Mouse (Mus musculus) layer of hippocampus, adult 2 months (tissue): ENCODE measurements around the gene Flt4. TPM values are rescaled to one million over a fixed set of nuclear protein-coding genes. Genes with fewer than 3 reads are reported as not detected.

ENCODE experiments used
- DNase-seq, 2 experiments: peaks; one replicate each; pipeline ENCODE4 v3.0.0; 2022; ENCODE audit warnings: low spot score in 2 of 2
- H3K27ac ChIP-seq: fragments of 200-600 bp; 2 replicates; pipeline ENCODE4 v1.8.1; 2022
- H3K4me3 ChIP-seq: fragments of 200-600 bp; 2 replicates; pipeline ENCODE4 v1.8.1; 2022; ENCODE audit warnings: mild to moderate bottlenecking
- CTCF ChIP-seq: fragments of 200-600 bp; conservative IDR thresholded peaks from 2 replicates; pipeline ENCODE4 v1.8.1; 2022; ENCODE audit warnings: antibody characterized with exemption, mild to moderate bottlenecking, moderate library complexity
- total RNA-seq, 2 experiments: library from RNA; stranded (reverse); gene quantifications; 2 replicates each; pipeline ENCODE4 v1.2.3; 2021

Gene Flt4
- total RNA-seq, 2 experiments from 2014 or later = 2.2 to 2.6 TPM

DNA sequence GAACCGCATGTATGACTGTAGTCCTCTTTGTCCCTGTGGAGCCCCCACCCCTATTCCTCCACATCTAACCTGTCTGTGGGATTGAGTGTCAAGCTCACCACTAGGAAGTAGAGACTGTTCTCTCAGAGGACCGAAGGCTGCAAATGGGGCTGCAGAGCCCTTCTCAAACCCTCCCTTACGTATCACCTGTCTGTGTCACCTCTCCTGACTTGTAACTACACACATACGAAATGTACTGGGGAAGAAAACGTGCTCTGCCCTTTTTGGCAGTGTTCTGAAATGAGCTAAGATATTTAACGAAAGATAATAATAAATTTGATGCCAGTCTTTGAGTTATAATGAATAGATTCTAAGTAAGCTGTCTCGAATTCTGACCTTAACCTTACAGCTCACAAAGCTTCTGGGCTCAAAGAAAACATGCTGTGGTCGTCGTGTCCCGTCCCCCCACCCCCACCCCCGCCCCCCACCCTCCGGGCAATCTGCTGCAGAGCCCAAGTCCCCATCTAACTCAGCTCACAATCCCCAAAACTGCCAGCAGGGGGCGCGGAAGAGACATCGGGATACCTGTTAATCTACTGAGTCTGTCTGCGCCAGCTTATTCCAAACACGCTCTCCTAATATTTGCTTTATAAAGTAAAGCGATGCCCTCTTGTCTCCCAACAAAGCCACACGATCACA is 43.5 kb downstream of the Flt4 start:
- H3K27ac ChIP-seq = peak overlapping the region; percentile 67
- DNase-seq = peak; percentile 80 to 92

DNA sequence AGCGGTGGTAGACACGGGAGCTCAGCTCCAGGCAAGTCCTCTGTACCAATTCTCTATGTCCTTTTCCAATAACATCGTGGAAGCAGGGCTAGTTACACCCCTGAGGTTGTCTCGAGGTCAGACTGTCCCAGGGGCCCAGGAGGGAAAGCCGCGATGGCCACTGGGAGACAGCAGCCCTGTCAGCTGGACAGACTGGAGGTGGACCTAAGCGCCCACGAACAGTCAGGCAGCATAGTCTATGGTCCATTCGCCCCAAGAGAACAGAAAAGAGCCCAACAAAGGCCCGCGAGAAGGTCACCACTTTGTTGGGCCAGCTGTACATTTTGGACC is 44.0 kb downstream of the Flt4 start:
- TF ChIP-seq CTCF = no peak
- DNase-seq = no peak
- Histone ChIP-seq H3K27ac (no peak overlapping the region), H3K4me3 (0 out of 2 replicates have a peak overlapping the region, but pooled peaks have one; percentile 13)

More for the DNA sequence above, 43.5 kb downstream of the Flt4 start:
- H3K4me3 ChIP-seq = 0 out of 2 replicates have a peak overlapping the region, but pooled peaks have one; percentile 13
- peak; percentile 79 for TF ChIP-seq CTCF

DNA sequence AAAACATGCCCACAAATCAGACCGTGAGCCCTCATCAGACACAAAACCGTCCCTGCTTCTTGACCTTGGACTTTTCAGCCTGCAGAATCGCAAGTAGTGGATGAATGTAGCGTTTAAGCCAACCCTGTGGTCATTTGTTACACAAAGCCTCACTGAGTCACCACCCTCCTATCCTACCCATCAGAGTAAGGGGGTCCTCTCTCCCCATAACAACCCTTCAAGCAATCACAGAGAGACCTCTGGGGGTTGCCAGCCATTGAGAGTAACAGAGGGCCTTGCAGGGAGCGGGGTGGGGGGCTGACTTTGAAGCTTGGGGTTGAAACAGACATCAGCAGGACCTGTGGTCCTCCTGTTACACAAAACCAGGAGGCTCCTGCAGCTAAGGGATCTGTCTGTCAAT is 45.6 kb downstream of the Flt4 start:
- H3K4me3 ChIP-seq = no peak overlapping the region
- DNase-seq = no peak
- TF ChIP-seq CTCF = no peak
- H3K27ac ChIP-seq = no peak overlapping the region

DNA sequence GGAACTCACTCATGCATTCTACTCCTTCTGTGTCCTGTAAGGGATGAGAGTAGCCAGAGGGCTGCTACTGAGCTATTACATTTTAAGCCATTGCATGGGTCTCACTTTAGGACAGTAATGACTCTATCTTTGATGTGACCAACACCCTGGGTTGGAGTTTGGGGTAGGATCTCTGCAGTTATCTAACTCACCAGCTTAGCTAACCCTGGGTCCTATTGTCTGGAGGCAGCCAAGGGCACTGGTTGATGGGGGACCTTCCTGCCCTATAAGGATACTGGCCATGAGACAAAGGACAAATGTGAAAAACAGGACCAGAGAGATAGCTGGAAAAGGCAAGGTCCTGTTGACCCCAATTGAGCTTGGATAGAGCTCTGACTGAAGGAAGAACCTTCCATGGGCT is 46.4 kb downstream of the Flt4 start:
- no peak overlapping the region for H3K27ac ChIP-seq
- TF ChIP-seq CTCF = no peak
- no peak for DNase-seq
- no peak overlapping the region for H3K4me3 ChIP-seq

DNA sequence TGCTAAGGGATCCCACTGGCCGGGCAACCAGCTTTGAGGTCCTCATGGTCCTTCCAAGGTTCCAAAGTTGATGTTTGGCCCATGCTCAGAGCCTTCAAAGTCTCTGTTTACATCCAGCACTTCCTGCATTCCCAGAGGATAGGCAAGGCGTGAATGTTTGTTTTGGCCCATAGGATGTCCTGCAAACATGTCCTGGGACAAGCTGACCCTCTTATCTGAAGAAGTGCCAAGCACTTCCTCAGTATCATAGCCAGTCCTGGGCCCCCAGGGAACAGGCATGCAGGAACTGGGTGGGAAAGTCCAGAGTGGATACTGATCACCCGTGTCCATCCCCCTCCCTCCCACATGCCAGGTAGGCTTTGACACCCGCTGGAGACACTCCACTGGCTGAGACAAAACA is 49.0 kb downstream of the Flt4 start:
- TF ChIP-seq CTCF = no peak
- H3K4me3 ChIP-seq = no peak overlapping the region
- no peak overlapping the region for H3K27ac ChIP-seq
- no peak for DNase-seq

DNA sequence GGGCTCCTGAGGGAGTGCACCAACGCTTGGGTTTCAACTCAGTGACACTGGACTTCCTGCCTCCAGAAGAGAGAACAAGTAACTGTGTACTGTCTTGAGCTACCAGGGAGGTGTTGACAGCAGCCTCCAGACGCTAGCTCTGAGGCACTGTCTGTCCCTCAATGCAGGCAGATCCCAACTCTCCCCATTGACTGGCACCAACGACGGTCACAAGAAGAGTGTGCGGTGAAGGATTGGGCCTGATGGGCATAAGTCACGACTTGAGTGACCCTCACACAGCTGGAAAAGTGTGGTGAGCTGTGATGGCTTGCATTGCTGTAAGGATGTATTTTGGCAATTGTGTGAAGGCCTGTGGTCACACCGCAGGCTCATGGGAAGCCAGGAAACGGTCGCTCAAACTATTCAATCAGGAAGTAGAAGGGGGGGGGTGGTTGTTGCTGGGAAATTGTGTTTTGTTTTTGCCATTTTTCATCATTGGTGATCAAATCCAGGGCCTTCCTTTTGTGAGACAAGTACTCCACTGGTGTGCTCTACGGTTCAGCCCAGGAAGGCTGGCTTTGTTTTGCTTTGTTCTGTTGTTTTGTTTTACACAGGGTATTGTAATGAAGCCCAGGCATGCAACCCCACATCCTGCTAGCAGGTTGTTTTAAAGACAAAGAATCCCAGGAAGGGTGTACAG is 49.9 kb downstream of the Flt4 start:
- Histone ChIP-seq H3K4me3 (no peak overlapping the region), H3K27ac (peak overlapping the region; percentile 64; the same call in 1 of the 2 replicates)
- DNase-seq = no peak
- TF ChIP-seq CTCF = no peak

DNA sequence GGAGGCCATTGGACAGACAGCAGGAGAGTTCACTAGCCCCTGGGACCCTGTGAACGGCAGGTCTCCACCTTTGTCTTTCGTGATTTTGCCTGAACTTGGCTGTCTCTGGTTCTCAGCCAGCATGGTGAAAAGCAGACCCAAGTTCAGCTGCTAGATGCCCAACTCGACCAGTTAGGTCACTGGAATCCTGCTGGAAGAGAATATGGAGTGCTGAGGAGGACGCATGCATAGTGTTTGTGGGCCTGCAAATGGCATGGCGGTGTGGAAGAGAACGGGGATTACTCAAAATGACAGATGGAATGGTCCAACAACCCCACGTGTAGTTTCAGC is 50.4 kb downstream of the Flt4 start:
- no peak for DNase-seq
- H3K4me3 ChIP-seq = no peak overlapping the region
- TF ChIP-seq CTCF = no peak
- H3K27ac ChIP-seq = peak overlapping the region; percentile 21; the same call in 1 of the 2 replicates

DNA sequence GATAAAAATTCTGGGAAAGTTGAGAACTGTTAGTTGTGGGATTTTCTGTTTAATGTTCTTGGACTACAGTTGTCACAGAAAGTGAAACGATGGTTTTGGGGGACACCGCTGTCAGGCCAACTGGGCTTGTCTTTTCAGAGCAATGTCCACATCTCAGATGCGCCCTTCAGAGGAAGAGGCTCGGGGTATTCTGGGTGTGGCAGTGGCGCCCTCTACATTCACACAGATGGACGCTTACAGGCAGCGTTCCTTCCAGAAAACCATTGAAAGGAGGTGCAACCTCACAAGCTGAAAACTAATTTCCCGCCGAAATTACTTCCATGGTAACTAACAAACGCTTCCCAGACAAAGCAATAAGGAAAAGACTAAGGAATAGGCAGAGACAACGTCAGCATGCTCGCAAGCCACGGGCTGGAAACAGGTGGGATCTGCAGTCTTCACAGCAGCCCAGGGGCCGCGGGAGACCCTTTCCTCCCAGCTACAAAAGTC is 53.3 kb downstream of the Flt4 start:
- H3K27ac ChIP-seq = no peak overlapping the region
- DNase-seq = no peak
- H3K4me3 ChIP-seq = no peak overlapping the region
- no peak for TF ChIP-seq CTCF

DNA sequence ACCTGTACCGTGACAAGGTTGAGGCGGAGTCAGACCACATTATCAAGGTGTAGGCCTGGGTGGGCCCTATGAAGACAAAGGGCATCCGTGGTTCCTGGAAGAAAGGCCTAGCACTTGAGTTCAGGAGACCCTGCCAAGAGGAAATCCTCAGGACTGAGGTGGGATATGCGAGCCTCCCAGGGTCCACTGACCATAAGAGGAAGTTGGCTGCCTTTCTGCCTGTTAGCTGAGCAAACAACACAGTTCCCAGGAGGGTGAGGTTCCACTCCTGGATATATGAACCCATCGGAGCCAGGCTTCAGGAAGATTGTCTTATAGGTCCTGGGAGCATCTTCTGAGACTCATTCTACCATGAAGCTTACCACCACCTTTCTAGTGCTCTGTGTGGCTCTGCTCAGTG is 54.2 kb downstream of the Flt4 start, which contains the start of gene Scgb3a1:
Scgb3a1 (plus strand) TSS at position 301 of the 400 bp plus-strand sequence.
- TF ChIP-seq CTCF = no peak
- Histone ChIP-seq H3K27ac (no peak within 1 kb of the TSS), H3K4me3 (no peak within 1 kb of the TSS)
- DNase-seq = no peak

DNA sequence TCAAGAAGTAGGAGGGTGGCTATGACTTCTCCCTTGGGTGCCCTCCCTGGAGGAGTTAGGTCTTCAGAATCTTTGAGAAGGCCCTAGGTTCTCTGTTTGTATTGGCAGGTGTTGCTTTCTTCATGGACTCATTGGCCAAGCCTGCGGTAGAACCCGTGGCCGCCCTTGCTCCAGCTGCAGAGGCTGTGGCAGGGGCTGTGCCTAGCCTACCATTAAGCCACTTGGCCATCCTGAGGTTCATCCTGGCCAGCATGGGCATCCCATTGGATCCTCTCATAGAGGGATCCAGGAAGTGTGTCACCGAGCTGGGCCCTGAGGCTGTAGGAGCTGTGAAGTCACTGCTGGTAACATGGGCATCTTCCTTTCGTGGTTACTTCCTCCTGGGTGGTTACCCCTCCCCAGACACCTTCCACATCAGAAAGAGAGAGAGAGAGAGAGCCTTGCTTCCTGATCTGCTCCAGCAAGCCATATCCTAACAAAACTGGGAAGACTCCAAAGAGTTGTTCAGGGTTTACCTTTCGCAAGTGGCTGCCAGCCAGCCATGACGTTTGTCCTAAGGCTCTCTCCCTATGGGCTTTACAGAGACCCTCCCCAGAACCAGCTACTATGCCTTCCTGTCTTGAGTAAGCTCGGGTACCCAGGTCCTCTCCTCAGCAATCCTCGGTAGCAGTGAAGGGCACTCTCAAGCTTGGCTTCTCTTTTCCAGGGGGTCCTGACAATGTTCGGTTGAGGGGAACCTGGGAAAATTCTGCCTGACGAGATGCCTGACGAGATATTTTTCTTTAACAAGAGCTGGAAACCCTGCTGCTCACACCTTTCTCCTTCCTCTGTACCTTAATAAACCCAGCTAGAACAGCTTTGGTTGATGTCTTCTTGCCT is 55.4 kb downstream of the Flt4 start:
- no peak overlapping the region for H3K27ac ChIP-seq
- DNase-seq = no peak
- TF ChIP-seq CTCF = no peak
- H3K4me3 ChIP-seq = no peak overlapping the region

DNA sequence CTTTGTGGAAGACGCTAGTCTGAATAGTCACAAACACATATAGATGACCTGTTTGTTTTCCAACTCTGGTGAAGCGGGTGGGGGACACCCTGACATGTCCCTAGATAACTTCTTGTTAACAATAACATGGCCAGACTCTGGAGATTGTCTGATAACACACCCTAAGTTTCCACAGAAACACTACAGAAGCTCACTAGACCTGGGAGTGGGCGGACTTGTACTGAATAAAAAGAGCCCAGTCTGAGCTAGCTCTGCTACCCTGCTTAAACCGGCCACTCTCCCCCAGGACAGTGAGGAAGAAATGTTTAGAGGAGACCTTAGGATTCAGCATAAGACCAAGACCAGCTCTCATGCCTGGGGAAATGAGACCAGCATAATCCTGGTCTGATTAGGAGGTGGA is 56.4 kb downstream of the Flt4 start:
- TF ChIP-seq CTCF = no peak
- H3K27ac ChIP-seq = no peak overlapping the region
- DNase-seq = no peak
- H3K4me3 ChIP-seq = no peak overlapping the region

DNA sequence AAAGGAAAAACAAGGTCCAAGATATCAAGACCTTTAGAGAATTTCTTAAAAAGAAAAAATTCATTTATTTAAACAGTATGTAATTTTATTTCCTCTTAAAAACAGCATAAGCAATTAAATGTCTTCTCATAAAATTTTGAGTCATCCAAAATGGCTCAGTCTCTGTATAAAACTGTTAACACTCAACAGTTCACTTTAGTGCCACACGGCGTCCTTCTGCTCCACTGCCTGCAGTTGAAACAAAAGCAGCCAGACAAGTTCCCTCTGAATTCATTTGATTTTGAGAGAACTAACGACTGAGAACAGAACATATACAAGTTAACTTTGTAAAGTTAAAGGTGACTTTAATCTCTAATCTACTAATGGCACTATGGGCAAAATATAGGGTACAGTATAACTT is 64.4 kb downstream of the Flt4 start:
- Histone ChIP-seq H3K4me3 (no peak overlapping the region), H3K27ac (no peak overlapping the region)
- DNase-seq = peak in 1 of 2 experiments; percentile 41
- TF ChIP-seq CTCF = peak; percentile 71
